Mouse (Mus musculus): Measurements from ENCODE around the gene Pdzd4.

The Pdzd4 gene

GRCm38 (mm10) chrX:73824185-73825151 lies at the start of gene Pdzd4:
TSS of gene Pdzd4 (minus strand) at chrX:73824969.
- DNase-seq = peak; percentile 73

GRCm38 (mm10) chrX:73871956-73872355 lies 47.2 kb upstream of the Pdzd4 start:
- DNase-seq = no peak

DNA sequence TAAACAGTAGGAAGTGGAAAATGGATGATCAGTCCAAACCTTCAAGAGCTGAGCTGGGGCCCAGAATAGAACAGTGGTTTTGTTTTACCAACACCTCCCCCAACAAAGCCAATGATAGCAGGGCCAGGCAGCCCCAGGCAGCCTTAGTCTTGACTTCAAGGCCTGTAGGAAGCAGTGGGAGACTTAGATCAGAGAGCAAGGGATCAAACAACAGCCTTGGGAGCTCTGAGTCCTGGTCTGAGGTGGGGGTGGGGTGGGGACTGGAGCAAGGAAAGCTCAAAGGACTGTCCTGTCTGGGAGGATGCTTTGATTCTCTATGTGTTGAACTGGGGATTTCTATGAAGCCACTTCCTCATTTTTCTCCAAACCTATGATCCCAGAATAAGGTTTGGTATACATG lies 46.7 kb upstream of the Pdzd4 start:
- DNase-seq = no peak

DNA sequence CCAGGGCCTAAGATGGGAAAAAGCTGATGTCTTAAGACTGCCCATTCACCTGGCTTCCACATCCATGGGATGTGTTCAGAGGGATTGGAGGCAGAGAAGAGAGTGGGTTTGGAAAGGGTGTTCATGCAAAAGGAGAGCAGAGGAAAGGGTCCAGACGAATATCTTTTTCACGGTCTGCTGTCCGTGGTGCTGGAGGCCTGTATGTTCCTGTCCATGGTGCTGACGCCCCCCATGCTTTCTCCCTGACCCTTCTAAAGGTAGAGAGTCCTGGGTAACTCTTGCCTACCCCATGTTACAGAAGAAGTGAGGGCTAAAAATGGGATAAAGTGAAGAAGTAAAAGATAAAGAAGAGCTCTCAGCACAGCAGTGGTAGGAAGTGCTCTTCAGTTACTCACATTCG lies 44.6 kb upstream of the Pdzd4 start:
- no peak for DNase-seq

GRCm38 (mm10) chrX:73867852-73868251 lies 43.1 kb upstream of the Pdzd4 start:
- DNase-seq = no peak

GRCm38 (mm10) chrX:73867256-73867655 lies 42.5 kb upstream of the Pdzd4 start:
- no peak for DNase-seq

- DNase-seq = no peak
These were observed 39.9 kb upstream of the Pdzd4 start for GRCm38 (mm10) chrX:73864692-73865091.

- DNase-seq = no peak
These were observed 30.3 kb upstream of the Pdzd4 start for GRCm38 (mm10) chrX:73855087-73855408.

GRCm38 (mm10) chrX:73854326-73855086 lies 29.7 kb upstream of the Pdzd4 start:
- peak; percentile 78 for DNase-seq

GRCm38 (mm10) chrX:73836691-73837090 lies 11.9 kb upstream of the Pdzd4 start:
- DNase-seq = no peak

DNA sequence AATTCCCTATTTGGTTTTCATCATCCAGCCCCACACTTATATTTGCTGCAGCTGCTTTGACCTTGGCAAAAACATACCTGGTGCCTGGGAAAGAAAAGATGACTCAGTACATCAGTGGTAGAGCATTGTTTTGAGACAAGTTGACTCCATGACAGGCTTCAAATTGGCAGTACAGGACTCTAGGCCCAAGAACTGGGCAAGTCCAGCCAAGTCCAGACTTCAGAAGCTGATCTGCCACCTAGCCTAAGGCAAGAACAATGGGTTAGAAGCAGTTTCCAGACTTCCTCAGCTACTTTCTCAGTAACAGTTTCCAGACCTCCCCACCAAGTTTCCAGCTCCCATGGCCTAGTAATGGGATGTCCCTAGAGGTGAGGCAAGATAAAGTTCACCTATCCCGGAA lies 11.0 kb upstream of the Pdzd4 start:
- DNase-seq = no peak

DNA sequence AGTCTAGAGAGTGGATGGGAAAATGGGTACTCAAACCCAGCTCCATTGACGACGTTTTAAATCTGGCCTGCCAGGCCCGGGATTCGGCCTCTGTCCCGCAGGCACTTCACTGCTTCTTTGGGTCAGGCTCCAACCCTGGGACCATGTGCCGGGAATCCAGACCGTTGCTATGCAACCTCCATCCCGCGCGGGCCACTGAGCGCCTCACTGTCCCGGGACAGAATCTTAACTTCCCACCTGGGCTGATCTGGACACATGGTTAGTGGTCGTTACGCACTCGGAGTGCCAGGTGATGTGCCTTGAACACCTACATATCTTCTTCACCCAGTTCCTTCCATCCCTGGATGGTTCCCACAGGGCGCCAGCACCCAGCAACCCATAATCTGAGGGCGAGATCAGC lies 1.0 kb downstream of the Pdzd4 start:
- peak; percentile 15 for DNase-seq

DNA sequence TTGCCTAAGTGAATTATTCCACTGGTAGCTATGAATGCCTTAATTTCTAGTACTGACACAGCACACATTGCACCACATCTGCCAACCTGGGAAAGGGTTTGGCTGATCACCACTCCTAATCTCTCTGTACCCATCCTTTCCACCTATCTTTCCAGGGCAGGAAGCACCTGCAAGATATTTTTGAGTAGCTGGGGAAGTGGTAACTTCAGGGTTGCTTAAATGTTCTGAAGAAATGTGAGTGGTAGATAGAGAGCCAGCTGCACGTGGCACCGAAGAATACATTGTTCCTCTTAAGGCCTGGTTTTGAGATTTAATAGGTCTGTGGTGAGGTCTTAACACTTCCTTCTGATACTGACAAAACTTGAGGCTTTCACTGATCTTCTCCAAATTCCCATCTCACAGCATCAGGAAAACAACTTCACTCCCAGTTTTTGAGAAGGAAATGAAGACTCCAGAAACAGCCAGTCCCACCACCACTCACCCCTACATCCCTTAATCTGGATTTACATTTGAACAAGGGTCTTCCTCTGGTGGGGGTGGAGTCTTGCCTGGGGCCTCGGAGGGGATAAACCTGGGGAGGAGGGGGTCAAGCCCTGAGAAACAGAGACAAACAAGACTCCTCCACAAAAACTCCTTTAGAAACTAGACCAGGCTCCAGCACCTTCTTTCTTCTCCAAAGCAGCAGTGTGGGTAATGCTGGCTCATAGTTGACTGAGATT lies 8.0 kb downstream of the Pdzd4 start:
- no peak for DNase-seq

DNA sequence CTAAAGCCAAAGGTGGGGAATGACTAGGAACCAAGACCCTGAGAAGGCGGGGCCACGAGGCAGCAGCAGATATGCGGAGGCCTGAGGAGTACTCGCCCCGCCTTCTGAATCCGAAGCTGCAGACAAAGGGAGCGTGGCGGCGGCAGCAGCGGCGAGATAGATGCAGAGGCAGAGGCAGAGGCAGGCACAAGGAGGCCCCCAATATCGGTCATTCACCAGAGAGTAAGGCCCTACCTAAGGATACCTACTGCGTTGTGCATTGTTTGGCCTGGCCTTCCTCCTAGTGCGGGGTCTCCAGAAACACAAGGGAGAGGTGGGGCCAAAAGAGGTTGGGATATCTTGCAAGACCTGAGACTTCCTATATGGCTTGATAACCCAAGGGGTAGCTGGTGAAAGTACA lies 9.7 kb downstream of the Pdzd4 start:
- no peak for DNase-seq

GRCm38 (mm10) chrX:73805814-73806213 lies 19.0 kb downstream of the Pdzd4 start:
- no peak for DNase-seq

- DNase-seq = peak; percentile 86
These were observed 26.3 kb downstream of the Pdzd4 start for GRCm38 (mm10) chrX:73798502-73798901.

DNA sequence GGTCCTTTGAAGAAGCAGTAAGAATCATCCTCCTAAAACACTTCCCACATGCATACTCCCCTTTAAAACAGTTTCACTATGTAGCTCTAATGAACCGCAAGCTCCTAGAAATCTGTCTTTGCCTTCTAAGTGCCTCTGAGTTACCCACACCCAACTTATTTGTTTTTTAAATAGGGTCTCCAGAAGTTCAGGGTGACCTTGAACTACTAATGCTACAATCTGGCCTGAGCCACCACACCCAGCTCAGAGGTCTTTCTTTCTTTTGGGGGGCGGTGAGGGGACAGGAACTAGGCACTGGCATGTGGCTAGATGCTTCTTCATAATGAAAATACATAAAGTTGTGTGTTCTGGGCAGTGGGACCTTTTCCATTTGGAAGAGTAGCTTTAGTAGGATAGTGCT lies 27.3 kb downstream of the Pdzd4 start:
- DNase-seq = no peak

DNA sequence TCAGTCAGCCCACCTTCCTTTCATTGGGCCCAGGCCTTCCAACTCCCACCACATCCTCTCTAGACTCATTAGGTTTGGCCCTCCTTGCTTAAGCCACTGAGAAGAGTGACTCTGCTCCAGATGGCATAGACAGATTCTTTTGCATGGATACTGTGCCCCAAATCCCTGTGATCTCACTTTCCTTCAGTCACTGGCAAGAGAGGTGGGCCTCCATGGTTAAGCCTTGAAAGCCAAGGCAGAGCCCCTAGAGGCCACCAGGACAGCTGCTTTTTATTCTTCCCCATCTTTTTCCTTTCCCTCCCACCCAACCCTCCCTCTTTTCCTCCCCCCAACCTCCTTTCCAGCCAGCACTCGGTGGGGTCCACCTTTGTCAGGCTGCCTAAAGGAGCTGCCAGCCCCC lies 31.3 kb downstream of the Pdzd4 start:
- no peak for DNase-seq

GRCm38 (mm10) chrX:73793039-73793438 lies 31.7 kb downstream of the Pdzd4 start:
- no peak for DNase-seq

- no peak for DNase-seq
These were observed 36.3 kb downstream of the Pdzd4 start for GRCm38 (mm10) chrX:73788501-73788900.

DNA sequence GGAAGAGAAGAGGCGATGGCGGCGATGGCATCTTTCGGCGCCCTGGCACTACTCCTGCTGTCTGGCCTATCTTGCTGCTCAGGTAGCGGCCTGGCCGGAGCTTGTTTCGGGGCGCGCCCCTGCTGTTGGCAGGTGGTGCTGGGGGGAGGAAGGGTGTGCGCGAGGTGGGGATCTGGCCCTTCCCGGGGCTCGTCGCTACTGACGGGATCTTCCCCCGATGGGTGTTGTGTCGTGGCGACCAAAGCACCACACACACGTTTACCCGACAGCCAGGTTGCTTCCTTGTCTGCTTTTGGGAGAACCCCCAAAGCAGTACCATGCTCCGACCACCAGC lies 37.6 kb downstream of the Pdzd4 start:
- no peak for DNase-seq

DNA sequence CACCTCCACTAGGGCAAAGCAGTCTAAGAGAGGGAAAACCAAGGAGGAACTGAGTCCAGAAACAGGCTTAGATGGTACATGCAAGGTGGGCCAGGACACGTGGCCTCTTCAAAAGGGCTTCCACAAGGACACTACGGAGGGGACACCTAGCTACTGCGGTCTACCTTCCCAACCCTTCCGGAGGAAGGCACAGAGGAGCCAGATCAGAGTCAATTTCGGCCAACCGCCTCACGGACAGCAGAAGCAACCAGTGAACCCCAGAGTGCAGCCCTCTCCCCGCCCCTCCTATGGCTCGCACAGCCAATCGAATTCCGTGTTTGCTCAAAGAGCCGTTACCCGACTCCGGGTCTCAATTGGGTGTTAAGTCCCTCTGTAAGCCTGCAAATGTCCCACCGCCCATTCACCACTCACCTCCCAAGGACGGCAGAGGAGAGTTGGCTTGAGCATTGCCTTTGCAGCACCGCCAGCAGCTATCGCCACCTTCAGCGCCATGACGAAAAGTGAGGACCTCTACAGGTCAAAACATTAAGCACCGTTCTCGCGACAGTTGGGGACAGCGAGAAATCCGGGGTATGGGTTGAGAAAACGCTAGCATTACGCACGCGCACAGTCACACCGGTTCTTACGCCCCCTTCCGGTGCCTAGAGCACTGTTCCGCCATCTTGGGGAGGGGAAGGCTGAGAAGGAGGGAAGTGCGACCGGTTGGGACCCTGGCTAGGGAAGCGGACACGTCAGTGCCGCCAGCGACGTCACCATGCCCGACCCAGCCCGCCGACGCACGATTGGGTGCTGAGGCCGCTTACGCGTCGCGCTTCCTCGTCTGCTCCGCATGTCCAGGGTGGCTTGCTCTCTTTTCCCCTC lies 38.2 kb downstream of the Pdzd4 start, which contains the start of the genes Idh3g and Ssr4:
Gene Idh3g, minus strand, starts transcription at position 534 of the 861 bp plus-strand sequence.
Gene Ssr4, plus strand, starts transcription at position 665 of the 861 bp plus-strand sequence.
- peak; percentile 95 for DNase-seq
